Mouse (Mus musculus) heart, embryonic 10.5 days (tissue): ENCODE data around the gene Ipo13. TPM values are rescaled to one million over a fixed set of nuclear protein-coding genes. Genes with fewer than 3 reads are reported as not detected.

Source experiments
- DNase-seq: peaks from one replicate; pipeline ENCODE4 v3.0.0-alpha.2; 2017; ENCODE audit warnings: low spot score
- H3K27ac ChIP-seq: fragments of 300-500 bp; sonication (generic); 2 replicates; pipeline ENCODE4 v1.5.1; 2016; ENCODE audit warnings: mild to moderate bottlenecking
- H3K27me3 ChIP-seq: fragments of 300-500 bp; sonication (generic); 2 replicates; pipeline ENCODE4 v1.6.1; 2016; ENCODE audit warnings: mild to moderate bottlenecking; ENCODE audit not compliant: poor library complexity, insufficient read depth, severe bottlenecking
- H3K36me3 ChIP-seq: fragments of 300-500 bp; sonication (generic); 2 replicates; pipeline ENCODE4 v1.6.1; 2016; ENCODE audit warnings: mild to moderate bottlenecking, moderate library complexity
- H3K4me1 ChIP-seq: fragments of 300-500 bp; sonication (generic); 2 replicates; pipeline ENCODE4 v1.6.1; 2016; ENCODE audit warnings: mild to moderate bottlenecking
- H3K4me3 ChIP-seq: fragments of 300-500 bp; sonication (generic); 2 replicates; pipeline ENCODE4 v1.5.1; 2016; ENCODE audit warnings: mild to moderate bottlenecking, moderate library complexity
- H3K9me3 ChIP-seq: fragments of 300-500 bp; sonication (generic); 2 replicates; pipeline ENCODE4 v1.6.1; 2016; ENCODE audit warnings: mild to moderate bottlenecking, moderate library complexity
- WGBS: fragments of 180-500 bp; shearing (Covaris S2); methylation state at CpG from one replicate; pipeline ENCODE4 v1.1.7; 2016; 5-methylcytosine and 5-hydroxymethylcytosine counted together
- polyA plus RNA-seq: library from polyadenylated mRNA; unstranded; fragments of >200 nt; fragmentation: Nextera tagmentation; extraction: Ambion mirVana; gene quantifications from 2 replicates; pipeline ENCODE4 v1.2.1, GENCODE M21; 2016

Gene Ipo13
- polyA plus RNA-seq, 1 experiment from 2014 or later, result 45.9 TPM

- Histone ChIP-seq H3K27ac (peak overlapping the region; percentile 84), H3K9me3 (no peaks in the 10 kb centered on the region), H3K4me1 (peaks cover 45% of the 10 kb centered on the region), H3K27me3 (peaks cover 85% of the 10 kb centered on the region), H3K36me3 (no peaks in the 10 kb centered on the region), H3K4me3 (peak overlapping the region; percentile 71)
- WGBS, result 2% methylated on average over 71 of the region's 71 CpGs
- no peak for DNase-seq
Measured at GRCm38 (mm10) chr4:117926545-117927482, 12.0 kb upstream of the Ipo13 start.

DNA sequence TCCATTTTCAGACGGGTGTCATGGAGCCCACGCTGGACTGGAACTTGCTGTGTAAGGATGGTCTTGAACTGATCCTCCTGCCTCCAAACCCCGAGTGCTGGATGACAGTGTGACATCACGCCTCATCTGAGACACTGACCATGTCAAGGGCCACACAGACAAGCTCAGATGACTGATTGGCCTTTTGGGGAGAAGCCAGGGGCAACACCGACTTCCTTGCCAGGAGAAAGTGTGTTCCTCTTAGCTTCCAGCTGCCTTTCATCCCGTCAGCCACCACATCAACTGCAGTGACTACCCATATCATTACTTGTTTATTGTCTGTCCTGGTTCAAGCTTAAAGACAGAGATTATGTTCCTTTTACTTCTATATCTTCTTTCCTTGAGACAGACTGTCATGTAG is 10.1 kb upstream of the Ipo13 start:
- WGBS, result 43% methylated on average over 6 of the region's 6 CpGs
- Histone ChIP-seq H3K36me3 (no peaks in the 10 kb centered on the region), H3K9me3 (no peaks in the 10 kb centered on the region), H3K27me3 (peaks cover 80% of the 10 kb centered on the region), H3K4me1 (peaks cover 44% of the 10 kb centered on the region), H3K4me3 (no peak overlapping the region), H3K27ac (no peak overlapping the region)
- no peak for DNase-seq

- H3K4me3 ChIP-seq, result no peak overlapping the region
- 30% methylated on average over 2 of the region's 2 CpGs for WGBS
- peaks cover 67% of the 10 kb centered on the region for H3K27me3 ChIP-seq
- no peaks in the 10 kb centered on the region for H3K36me3 ChIP-seq
- no peaks in the 10 kb centered on the region for H3K9me3 ChIP-seq
- peaks cover 34% of the 10 kb centered on the region for H3K4me1 ChIP-seq
- DNase-seq, result no peak
- H3K27ac ChIP-seq, result no peak overlapping the region
Measured at GRCm38 (mm10) chr4:117923450-117923849, 8.7 kb upstream of the Ipo13 start.

- Histone ChIP-seq H3K27ac (no peak overlapping the region), H3K36me3 (no peaks in the 10 kb centered on the region), H3K9me3 (no peaks in the 10 kb centered on the region), H3K4me3 (no peak overlapping the region), H3K4me1 (peaks cover 28% of the 10 kb centered on the region), H3K27me3 (peaks cover 47% of the 10 kb centered on the region)
- 83% methylated on average over 2 of the region's 2 CpGs for WGBS
- DNase-seq, result no peak
Measured at GRCm38 (mm10) chr4:117921358-117921757, 6.6 kb upstream of the Ipo13 start.

DNA sequence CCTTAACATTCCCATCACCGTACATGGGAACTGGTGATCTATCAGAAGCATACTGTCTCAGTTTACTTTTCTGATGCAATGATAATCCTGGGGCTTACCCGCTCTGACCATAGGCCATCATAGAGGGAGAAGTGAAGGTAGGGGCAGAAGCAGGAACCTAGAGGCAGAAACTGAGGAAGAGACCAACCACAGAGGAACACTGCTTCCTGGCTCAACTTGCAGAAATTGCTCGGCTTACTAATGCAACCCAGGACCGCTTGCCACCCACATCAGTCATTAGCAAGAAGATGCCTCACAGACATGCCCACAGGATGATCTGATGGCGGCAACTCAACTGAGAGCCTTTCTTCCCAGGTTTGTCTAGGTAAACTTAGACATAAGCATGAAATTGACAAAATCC is 4.0 kb upstream of the Ipo13 start:
- Histone ChIP-seq H3K27ac (0 out of 2 replicates have a peak overlapping the region, but pooled peaks have one; percentile 5), H3K4me1 (peaks cover 37% of the 10 kb centered on the region), H3K4me3 (no peak overlapping the region), H3K36me3 (no peaks in the 10 kb centered on the region), H3K27me3 (peaks cover 21% of the 10 kb centered on the region), H3K9me3 (no peaks in the 10 kb centered on the region)
- no peak for DNase-seq
- 80% methylated on average over 5 of the region's 5 CpGs for WGBS

- Histone ChIP-seq H3K4me3 (no peak overlapping the region), H3K36me3 (no peaks in the 10 kb centered on the region), H3K4me1 (peaks cover 39% of the 10 kb centered on the region), H3K27me3 (peaks cover 17% of the 10 kb centered on the region; the same call in 1 of the 2 replicates), H3K9me3 (no peaks in the 10 kb centered on the region), H3K27ac (0 out of 2 replicates have a peak overlapping the region, but pooled peaks have one; percentile 5)
- 34% methylated on average over 3 of the region's 3 CpGs for WGBS
- DNase-seq, result no peak
Measured at GRCm38 (mm10) chr4:117918261-117918660, 3.5 kb upstream of the Ipo13 start.

- Histone ChIP-seq H3K27ac (no peak overlapping the region), H3K27me3 (peaks cover 13% of the 10 kb centered on the region; the same call in 1 of the 2 replicates), H3K4me1 (peaks cover 43% of the 10 kb centered on the region), H3K4me3 (no peak overlapping the region), H3K36me3 (no peaks in the 10 kb centered on the region; the same call in 1 of the 2 replicates), H3K9me3 (no peaks in the 10 kb centered on the region)
- WGBS, result 88% methylated on average over 4 of the region's 4 CpGs
- no peak for DNase-seq
Measured at GRCm38 (mm10) chr4:117917847-117918246, 3.0 kb upstream of the Ipo13 start.

DNA sequence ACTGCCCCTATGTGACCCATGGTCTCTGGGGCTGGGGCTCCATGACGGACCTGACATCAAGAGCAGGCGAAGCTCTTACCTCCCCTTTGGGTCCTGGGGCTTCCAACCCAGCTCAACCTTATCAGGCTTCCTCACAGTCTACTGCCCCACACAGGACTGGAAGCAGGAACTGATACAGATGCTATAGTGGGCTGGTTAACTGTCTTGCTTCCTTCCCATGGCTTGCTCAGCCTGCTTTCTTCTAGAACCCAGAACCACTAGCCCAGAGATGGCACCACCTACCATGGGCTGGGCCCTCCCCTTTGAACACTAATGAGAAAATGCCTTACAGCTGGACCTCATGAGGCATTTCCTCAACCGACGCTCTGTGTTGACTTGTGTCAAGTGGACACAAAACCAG is 2.6 kb upstream of the Ipo13 start:
- Histone ChIP-seq H3K4me1 (peaks cover 47% of the 10 kb centered on the region), H3K36me3 (peaks cover 2% of the 10 kb centered on the region), H3K4me3 (no peak overlapping the region), H3K27me3 (peaks cover 8% of the 10 kb centered on the region; the same call in 1 of the 2 replicates), H3K9me3 (no peaks in the 10 kb centered on the region), H3K27ac (no peak overlapping the region)
- no peak for DNase-seq
- WGBS, result 75% methylated on average over 4 of the region's 4 CpGs

- Histone ChIP-seq H3K4me3 (peak overlapping the region; percentile 84; the same call in 1 of the 2 replicates), H3K27ac (peak overlapping the region; percentile 100; the same call in 1 of the 2 replicates), H3K36me3 (peaks cover 12% of the 10 kb centered on the region), H3K9me3 (no peaks in the 10 kb centered on the region), H3K4me1 (peaks cover 56% of the 10 kb centered on the region), H3K27me3 (no peaks in the 10 kb centered on the region)
- DNase-seq, result no peak
- 73% methylated on average over 5 of the region's 5 CpGs for WGBS
Measured at GRCm38 (mm10) chr4:117916386-117916785, 1.6 kb upstream of the Ipo13 start.

GRCm38 (mm10) chr4:117915489-117916105 is 798 bp upstream of the Ipo13 start:
- Histone ChIP-seq H3K36me3 (peaks cover 20% of the 10 kb centered on the region), H3K4me1 (peaks cover 56% of the 10 kb centered on the region), H3K27me3 (no peaks in the 10 kb centered on the region), H3K9me3 (no peaks in the 10 kb centered on the region), H3K27ac (peak overlapping the region; percentile 100), H3K4me3 (peak overlapping the region; percentile 84)
- WGBS, result 6% methylated on average over 19 of the region's 19 CpGs
- DNase-seq, result no peak

- H3K27me3 ChIP-seq, result no peaks in the 10 kb centered on the region
- H3K36me3 ChIP-seq, result peaks cover 26% of the 10 kb centered on the region
- peak overlapping the region; percentile 100 for H3K27ac ChIP-seq
- no peak for DNase-seq
- H3K4me1 ChIP-seq, result peaks cover 60% of the 10 kb centered on the region
- 12% methylated on average over 8 of the region's 8 CpGs for WGBS
- peak overlapping the region; percentile 84 for H3K4me3 ChIP-seq
- H3K9me3 ChIP-seq, result no peaks in the 10 kb centered on the region
Measured at GRCm38 (mm10) chr4:117914031-117914430, 768 bp downstream of the Ipo13 start.

DNA sequence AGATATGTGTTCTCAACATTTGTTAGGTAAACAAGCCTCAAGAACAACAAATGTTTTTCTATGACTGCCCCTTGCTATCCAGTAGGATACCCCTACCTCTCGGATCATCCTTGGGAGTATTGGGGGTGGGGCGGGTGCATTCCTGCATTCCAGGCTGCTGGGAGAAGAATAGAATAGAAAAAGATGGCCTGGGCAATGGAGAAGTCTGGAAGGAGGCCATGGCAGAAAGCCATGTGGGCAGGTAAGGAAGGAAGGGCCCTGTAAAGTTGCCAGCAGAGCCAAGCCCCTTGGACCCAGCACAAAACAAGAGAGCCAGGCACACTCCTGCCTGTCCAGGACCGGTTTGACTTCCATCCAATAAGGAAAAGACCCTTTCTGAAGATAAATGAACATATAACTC is 1.4 kb downstream of the Ipo13 start:
- peak overlapping the region; percentile 84 for H3K4me3 ChIP-seq
- no peaks in the 10 kb centered on the region for H3K27me3 ChIP-seq
- H3K36me3 ChIP-seq, result peaks cover 29% of the 10 kb centered on the region
- WGBS, result 47% methylated on average over 3 of the region's 3 CpGs
- peaks cover 60% of the 10 kb centered on the region for H3K4me1 ChIP-seq
- no peak for DNase-seq
- no peak overlapping the region for H3K27ac ChIP-seq
- no peaks in the 10 kb centered on the region for H3K9me3 ChIP-seq
